Mouse (Mus musculus) T-cell, adult 2 months (primary cell): ENCODE results near the gene L1td1.
"Not testable (repeated sequence)": the region's sequence is repeated elsewhere in the genome, so short reads cannot be mapped to it uniquely, and the experiment has no call there.

ENCODE experiments used
- DNase-seq: peaks from one replicate; pipeline ENCODE4 v3.0.0; 2022; ENCODE audit warnings: low spot score

L1td1 gene

DNA sequence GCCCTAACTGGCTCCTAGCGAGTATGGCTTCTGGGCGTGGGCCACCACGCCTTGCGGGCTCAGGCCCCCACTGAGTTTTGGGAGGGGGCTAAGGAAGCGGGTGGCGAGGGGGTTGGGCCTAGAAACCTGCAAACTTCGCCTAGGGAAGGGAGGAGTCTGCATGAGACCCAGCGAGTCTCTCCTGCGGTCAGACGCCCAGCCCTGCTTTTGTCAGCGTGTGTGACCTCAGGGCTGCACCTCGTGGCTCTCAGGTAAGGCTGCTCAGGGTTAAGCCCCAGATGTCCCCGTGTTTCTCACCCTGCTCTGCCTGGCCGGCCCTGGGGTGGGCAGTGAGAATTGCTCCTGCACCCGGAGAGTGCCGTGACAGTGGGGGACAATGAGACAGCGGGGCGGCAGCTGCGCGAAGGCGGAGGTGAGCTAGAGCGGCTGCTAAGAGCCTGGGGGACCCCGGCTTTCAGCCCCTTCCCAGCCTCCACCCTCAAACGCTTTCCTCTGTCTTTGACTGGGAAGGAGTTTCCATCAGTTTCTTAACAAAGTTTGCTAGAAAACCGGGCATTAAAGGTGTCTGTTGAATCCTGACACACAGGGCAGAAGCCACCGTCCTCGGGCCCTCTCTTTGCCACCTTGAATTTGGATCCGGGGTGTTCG, at the start of gene L1td1:
Gene L1td1, plus strand, starts transcription at position 145 of the 648 bp plus-strand sequence.
- no peak for DNase-seq

DNA sequence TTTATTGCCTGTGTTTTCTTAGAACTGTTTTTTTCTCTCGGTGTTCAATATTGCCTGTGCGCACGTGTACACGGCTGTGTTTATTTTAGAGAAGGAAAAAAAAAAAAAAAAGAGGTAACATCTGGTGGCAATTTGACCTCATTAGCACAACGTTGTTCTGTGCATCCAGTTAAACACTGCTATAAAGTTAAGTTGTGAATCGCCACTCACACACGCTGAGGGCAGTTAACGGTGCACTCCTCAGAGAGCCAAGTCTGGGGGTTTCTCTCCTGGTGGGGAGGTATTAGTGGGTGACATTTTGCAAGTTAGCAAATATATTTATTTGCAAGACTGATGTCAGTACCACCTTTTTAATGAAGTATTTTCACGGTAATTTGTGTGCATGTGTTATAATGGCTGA, 49.0 kb upstream of the L1td1 start:
- DNase-seq = no peak

DNA sequence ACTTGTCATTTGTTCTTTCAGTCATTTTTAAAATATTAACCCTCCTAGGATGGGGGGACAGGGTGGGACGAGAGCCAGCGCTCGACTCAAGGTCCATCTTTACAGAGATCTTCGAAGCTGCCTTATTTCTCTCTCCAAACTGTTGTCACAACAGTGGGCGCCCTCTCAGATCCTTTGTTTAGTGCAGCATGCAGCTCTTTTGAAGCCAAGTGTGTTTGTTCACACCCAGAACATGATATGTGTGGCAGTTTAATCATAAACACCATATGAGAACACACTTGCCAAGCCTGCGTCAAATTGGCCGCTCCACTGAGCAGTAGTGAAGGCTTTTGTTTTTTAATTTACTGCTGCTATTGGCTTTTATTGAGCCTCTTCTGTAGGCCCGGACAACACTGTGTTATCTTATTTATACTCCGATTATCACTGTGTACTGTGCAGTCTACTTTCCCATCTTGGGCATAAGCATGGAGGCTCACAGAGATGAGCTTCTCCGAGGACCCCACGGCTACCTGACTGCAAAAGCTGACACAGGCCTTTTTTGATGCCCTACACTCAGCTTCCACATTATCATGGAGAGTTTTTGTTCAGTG, 39.8 kb upstream of the L1td1 start:
- DNase-seq = no peak

DNA sequence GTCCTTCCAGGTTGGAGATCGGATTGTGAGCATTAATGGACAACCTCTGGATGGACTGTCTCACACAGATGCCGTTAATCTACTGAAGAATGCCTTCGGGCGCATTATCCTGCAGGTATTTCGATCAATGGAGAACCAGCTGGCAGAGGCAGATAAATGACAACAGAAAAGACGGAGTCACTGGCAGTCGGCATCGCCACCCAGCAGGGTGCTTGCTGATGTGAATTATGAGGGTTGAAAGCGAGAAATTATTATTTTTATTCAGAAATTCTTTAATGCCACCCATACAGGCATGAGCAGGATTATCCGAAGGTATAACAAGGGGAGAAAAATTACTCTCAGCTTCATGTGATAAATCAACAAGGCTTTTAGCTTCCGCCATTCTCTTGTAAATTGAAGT, 38.4 kb upstream of the L1td1 start:
- no peak for DNase-seq

DNA sequence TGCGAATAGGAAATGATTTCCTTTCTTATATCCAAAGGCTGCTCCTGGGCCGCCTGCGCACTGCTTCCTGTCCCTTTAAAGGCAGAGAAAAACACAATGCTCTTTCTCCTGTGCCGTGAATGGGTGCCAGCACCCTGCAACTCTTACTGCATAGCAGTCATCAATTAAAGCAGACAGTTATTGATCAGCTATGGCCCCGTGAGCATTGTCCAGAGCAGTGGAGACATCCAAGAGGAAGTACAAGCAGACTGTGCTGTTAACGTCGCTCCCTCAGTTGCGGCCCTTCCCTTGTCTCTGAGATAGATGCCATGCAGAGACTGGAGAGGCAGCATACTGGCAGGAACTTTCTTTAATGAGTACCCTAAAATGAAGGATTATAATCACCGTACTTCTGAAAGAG, 38.0 kb upstream of the L1td1 start:
- DNase-seq = no peak

DNA sequence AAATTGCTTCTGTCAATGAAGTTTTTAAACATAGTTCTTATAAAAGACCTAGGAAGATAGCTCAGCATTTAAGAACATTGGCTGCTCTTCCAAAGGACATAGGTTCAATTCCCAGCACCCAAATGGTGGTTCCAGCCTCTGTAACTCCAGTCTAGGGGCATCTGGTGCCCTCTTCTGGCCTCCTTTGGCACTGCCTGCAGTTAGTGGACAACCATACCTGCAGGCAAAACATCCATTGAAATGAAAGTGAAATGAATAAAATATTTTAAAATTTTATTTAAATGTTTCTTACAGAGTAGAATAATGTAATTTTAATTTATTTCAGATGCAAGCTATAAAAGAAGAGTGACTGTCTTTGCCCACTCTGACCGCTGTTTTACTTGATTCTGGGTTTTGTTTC, 36.5 kb upstream of the L1td1 start:
- DNase-seq = no peak

DNA sequence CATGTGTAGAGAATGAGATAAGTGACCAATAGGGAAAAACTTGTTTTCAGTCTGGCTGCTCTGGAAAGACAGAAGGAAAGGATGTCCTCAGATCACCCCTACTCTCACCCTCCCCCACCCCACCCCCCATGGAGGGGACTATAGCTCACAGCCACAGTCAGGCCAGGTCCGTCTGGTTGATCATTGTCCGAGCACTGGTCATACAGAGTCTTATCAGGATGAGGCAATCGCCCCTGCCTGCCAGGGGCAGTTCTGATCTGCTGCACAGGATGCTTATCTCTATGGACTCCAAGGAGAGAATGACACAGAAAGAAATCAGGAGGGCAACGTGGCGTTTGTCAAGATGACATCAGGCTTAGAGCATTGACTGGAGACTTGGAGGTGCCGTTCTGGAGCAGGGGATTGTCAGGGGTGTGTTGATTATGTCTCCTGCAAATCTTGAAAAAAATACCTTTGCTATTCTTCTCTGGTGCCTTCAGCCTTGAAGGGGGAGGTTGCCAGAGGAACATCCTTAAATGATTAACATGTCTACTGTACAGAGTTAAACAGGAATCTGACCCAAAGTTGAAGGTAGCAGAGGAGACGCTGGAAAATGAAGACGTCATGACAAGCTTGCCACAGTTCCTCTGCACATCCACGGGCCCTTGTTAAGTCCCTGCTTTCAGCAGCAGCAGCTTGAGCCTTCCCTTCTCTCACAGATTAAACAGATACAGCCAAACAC, 32.9 kb upstream of the L1td1 start:
- DNase-seq = no peak

DNA sequence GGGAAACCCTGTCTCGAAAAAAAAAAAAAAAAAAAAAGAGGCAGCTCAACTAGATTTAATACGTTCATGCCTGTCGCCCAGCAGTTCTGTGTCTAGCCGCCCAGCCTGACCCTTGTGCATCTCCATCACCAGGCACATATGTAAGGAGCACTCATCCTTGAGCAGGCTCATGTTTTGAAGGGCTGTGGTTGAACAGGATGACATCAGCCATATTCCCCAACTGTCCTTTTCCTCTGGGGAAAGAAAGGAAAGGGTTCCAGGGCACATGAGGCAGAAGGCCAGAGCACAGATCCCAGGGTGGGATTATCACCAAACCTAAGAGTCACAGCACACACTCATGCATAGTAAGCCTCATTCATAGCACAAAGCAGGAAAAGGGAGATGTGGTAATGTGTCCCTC, 28.6 kb upstream of the L1td1 start:
- no peak for DNase-seq

DNA sequence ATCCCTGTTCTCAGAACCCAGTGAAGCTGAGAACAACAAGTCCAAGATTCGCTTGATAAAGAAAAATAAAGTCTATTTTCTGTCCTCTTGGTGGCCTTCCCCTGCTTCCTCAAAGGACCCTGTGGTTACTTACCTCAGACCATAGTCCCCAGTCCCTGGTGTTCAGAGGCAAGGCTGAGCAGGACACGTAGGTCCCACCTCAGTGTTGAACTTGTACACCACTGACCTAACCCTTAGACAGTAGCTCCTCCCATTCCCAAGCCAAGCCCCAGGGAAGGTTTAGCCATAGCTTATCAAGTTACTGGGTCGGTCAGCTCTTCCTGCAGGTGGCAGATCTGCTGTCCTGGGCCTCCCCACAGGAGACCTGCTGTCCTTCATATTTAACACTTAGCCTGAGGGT, 27.6 kb upstream of the L1td1 start:
- DNase-seq = no peak

DNA sequence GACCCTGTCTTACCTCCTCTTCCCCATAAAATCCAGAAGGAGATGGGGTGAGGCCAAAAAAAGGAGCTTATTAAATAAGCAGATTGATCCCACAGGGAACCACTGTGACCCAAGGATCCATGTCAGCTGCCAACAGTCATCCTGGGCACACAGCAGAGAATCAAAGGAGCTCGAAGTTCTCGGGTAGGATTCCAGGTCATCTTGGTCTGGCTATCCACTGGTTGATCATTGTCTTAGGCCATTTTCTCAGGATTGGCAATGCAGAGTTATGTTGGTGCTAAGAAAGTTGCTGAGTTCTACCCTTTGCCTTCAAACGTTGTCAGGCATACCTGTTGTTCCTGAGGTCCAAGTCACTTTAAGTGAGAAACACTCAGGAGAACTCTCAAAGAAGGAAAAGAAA, 26.4 kb upstream of the L1td1 start:
- no peak for DNase-seq

DNA sequence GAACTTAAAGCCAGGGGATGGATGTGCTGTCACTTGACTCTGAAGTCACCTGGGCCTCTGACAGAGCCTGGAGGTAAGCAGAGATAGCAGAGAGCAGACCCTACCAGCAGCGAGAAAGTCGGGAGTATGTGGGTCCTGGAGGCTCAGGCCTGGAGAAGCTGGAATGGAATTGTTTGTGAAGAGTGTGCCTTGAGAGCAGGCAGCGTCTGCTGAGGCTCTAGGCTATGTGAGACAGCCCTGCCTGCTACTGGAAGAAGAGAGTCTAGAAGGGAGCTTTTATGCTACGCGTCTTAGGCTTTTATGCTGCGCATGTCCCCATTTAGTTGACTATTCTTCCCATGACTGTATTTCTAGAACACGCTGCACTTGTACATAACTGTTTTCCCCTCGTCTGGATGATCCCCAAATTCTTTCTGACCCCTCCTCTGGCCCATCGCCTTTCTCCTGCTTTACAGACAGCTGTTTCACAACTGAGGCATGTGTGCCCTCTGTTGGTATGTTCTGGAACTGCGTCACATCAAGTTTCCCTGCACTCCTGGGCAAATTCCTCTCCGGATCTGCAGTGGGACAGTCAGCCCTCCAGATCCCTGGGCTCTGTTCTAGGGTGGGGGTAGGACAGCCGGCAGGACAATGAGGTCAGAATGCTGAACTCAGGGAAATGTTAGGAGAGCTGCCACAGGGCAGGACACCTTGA, 24.2 kb upstream of the L1td1 start:
- DNase-seq = no peak

DNA sequence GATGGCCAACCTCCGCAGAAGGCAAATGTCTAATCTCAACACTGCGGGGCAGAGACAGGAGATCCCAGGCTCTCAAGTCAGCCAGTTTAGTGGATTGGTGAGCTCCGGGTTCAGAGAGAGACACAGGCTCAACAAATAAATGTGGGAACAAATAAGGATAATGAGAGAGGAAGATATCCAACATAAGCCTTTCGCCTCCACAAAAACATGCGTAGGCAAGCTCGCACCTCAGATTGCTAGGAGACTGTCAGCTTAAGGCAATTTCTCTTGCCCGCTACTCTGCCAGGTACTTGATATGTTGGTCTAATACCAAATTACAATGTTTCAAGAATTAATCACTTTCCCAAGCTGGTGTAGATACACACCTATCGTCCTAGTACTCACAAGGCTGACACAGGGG, 15.6 kb upstream of the L1td1 start:
- no peak for DNase-seq

DNA sequence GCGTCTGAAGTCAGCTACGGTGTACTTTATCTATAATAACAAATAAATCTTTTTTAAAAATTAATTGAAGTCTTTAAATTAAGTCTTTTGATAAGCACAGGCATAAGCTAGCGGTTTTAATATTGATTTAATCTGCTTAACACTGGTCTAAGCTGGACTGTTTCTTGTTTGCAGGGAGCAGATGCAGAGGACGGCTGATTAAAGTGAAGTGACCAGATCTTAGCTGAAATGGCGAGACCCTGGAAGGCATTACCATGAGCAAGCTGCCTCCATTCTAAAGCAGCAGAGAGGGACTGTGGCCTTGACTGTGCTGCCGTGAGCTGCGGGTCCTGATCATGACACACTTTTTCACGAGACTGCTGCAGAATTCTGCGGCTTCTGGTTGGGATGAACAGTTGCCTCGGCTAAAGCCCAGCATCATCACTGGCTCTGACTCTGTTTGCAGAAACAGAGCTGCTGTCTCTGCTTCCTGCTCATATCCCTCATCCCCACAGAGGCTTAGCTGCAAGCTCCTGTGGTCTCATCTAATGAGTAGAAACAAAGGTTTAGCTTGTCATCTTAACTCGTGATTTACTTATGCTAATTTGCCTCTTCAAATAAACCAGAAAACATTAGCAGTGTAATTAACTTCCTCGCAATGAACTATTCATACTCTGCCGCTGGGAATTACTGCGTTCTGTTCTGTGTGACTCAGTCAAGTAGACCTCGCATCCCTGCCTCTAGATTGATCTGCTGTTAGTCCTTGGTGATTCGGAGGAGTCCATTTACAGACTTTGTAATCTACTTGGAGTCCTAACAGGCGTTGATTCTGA, 8.6 kb upstream of the L1td1 start:
- no peak for DNase-seq

DNA sequence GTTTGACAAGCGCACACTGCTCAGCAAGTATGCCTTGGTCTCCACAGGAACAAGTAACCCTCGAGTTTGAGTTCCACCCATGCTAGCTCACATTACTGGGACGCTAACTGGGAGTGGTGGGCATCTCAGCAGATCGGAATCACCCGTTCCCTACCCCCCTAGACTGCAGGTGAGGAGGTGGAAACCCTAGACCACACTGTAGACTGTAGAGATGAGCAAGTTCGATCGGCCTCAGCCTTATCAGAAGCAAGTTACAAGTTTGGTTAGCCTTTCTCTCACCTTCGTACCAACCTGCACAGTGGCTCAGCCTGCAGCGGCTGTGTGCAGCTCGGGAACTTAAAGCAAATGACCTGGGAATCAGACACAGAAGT, 8.0 kb upstream of the L1td1 start:
- DNase-seq = no peak

DNA sequence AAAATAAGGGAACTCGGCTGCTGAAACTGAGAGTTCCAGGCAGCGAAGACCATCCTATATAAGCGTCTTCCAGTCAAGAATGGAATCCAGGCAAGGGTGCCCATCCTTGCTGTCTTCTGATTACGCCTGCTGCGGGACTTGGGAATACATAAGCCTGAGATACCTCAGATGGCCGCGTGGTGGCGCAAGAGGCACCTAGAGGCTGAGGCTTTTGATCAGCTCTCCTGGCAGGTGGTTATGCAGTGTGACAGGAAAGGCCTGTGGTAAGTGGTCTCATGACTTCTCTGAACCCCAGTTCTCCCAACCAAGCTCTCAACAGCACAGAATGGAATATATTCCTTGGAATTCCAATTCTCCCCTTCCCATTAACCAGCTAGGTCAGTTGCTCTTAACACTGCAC, 4.1 kb upstream of the L1td1 start:
- peak; percentile 32 for DNase-seq

DNA sequence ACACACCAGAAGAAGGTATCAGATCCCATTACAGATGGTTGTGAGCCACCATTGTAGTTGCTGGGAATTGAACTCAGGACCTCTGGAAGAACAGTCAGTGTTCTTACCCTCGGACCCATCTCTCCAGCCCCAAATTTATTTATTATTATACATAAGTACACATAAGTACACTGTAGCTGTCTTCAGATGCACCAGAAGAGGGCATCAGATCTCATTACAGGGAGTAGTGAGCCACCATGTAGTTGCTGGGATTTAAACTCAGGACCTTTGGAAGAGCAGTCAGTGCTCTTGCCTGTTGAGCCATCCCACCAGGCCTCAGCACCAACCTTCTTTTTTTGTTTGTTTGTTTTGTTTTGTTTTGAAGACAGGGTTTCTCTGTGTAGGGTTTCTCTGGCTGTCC, 1.9 kb upstream of the L1td1 start:
- DNase-seq = not testable (repeated sequence)

DNA sequence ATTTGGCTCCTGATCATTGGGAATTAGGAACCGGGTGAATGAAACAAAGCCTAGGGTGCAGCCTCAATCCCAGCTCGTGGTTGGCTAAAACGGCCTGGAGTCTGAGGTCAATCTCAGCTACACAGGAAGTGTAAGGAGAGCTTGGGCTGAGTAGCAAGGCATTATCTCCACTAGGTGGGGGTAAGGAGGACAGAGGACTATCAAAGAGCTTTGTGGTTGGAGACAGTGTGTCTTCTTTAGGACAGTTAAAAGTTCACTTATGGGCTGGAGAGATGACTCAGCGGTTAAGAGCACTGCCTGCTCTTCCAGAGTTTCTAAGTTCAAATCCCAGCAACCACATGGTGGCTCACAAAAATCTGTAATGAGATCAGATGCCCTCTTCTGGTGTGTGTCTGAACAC, 1.1 kb upstream of the L1td1 start:
- no peak for DNase-seq

DNA sequence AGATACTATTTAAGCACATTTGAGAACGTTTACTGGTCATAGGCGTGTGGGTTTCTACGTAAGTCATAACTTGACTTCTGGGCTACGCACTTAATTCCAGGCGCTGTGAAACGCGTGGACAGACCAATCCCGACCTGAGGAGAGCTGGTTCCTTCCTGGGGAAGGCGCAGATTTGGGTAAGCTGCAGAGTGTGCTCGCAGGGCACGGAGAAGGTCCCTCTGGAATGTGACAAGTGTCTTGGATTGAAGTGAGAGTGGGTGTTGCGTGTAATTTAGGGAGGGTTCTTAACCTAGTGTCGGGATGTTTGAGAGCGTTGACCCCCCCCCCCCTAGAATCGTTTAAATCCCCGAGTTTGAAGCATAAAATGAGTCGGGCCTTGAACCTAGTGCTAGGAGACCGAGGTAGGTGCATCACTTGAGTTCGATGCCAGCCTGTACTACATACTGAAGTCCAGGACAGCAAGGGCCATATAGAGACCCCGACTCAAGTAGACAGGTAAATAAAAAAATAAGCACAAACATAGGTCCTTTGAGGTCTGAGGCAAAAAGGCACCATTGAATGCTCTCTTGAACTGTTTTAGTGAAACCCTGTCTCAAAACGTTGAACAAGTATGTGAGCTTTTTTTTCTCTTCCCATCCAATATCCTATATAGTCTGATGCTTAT, 893 bp downstream of the L1td1 start:
- DNase-seq = no peak

DNA sequence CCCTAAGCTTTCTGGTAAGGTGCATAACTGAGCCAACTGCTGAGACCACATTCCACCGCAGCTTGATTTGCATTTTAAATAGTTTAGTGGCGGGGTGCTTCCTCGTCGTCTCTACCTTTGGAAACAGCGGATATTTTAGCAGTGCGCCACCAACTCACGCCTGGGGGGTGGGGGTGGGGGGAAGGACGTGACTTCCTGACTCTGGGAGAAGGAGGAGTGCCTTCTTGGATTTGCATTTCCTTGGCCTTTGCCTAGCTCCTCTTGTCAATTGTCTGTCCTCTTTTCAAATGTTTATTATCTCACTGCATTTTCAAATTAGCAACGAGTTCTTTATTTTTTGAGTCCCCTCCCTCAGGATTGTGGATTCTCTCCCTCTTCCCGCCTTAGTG, 1.4 kb downstream of the L1td1 start:
- no peak for DNase-seq

DNA sequence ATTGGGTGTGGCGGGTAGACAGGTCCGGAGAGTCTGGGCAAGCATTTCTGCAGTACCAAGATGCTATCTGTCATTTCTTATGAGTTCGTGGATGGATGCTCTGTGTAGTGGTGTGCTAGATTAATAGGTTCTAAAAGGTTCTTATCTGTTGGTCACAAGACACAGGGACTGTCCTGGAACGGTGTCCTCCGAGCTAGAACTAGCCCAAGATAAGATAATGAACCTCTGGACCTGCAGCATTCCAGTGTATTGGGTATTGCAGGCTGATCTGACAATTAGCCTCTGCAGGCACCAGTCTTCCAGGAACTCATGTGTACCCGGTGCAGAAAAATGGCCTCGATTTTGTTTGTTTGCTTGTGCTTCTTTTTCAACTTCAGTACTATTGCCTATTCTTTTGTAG, 2.2 kb downstream of the L1td1 start:
- no peak for DNase-seq

DNA sequence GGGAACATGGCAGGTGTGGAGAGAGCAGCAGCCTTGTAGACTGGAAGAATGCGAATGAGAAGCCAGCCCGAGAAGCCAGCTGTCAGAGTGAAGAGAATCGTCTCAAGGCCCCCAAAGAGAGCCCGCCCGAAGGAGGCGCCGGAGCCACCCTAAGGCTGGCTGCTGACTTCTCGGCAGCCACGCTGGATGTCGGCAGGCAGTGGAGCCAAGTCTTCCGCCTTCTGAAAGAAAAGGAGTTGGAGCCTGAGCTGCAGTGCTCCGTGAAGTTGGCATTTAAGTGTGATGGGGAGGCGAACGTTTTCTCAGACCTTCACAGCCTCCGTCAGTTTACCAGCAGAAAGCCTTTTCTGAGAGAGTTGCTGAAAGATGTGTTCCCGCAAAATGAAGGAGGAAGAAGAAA, 7.1 kb downstream of the L1td1 start:
- no peak for DNase-seq

DNA sequence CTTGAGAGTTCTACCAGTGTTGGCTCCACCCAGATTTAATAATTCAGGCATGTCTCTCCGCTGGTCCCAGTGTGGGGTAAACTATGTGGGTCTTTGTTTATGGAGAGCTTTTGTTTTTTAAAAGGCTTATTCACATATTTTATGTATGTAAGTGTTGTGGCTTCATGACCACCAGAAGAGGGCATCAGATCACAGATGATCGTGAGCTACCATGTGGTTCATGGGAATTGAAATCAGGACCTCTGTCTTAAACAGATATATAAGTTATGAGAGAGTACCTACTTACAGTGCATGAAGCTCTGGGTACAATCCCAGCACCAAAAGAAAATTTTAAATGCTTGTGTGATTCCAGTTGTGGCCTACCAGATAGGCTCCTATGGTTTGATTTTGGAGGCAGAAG, 13.2 kb downstream of the L1td1 start:
- no peak for DNase-seq
